Mouse (Mus musculus) limb, embryonic 13.5 days (tissue): ENCODE results near the gene Vmn2r100. TPM values are rescaled to one million over a fixed set of nuclear protein-coding genes. Genes with fewer than 3 reads are reported as not detected.

Experiments
- ATAC-seq: fragments of 200-750 bp; cut with Nextera tagmentation; 2 replicates; pipeline ENCODE4 v1.8.0; 2017; ENCODE audit warnings: low read depth, moderate number of reproducible peaks, moderate TSS enrichment; ENCODE audit not compliant: low FRiP score
- H3K27ac ChIP-seq: fragments of 300-500 bp; sonication (generic); 2 replicates; pipeline ENCODE4 v1.5.1; 2015; ENCODE audit warnings: inconsistent platforms, mild to moderate bottlenecking, moderate library complexity
- H3K27me3 ChIP-seq: fragments of 300-500 bp; sonication (generic); 2 replicates; pipeline ENCODE4 v1.6.1; 2015; ENCODE audit warnings: mild to moderate bottlenecking, inconsistent platforms
- H3K36me3 ChIP-seq: fragments of 300-500 bp; sonication (generic); 2 replicates; pipeline ENCODE4 v1.6.1; 2015; ENCODE audit warnings: inconsistent platforms, mild to moderate bottlenecking, moderate library complexity
- H3K4me1 ChIP-seq: fragments of 300-500 bp; sonication (generic); 2 replicates; pipeline ENCODE4 v1.6.1; 2015; ENCODE audit warnings: inconsistent platforms
- H3K4me2 ChIP-seq: fragments of 300-500 bp; sonication (generic); replicated peaks from 2 replicates; pipeline ENCODE4 v1.6.1; 2015; ENCODE audit warnings: inconsistent platforms, mild to moderate bottlenecking, moderate library complexity
- H3K4me3 ChIP-seq: fragments of 300-500 bp; sonication (generic); 2 replicates; pipeline ENCODE4 v1.5.1; 2015; ENCODE audit warnings: moderate library complexity, mild to moderate bottlenecking, inconsistent platforms
- H3K9ac ChIP-seq: fragments of 300-500 bp; sonication (generic); 2 replicates; pipeline ENCODE4 v1.6.1; 2015; ENCODE audit warnings: mild to moderate bottlenecking, inconsistent platforms
- H3K9me3 ChIP-seq: fragments of 300-500 bp; sonication (generic); 2 replicates; pipeline ENCODE4 v1.6.1; 2016; ENCODE audit warnings: inconsistent platforms
- polyA plus RNA-seq: library from polyadenylated mRNA; unstranded; fragments of >200 nt; fragmentation: Nextera tagmentation; extraction: Ambion mirVana; gene quantifications from 2 replicates; pipeline ENCODE4 v1.2.1, GENCODE M21; 2015

Gene Vmn2r100
- not detected in 2 replicates for polyA plus RNA-seq

DNA sequence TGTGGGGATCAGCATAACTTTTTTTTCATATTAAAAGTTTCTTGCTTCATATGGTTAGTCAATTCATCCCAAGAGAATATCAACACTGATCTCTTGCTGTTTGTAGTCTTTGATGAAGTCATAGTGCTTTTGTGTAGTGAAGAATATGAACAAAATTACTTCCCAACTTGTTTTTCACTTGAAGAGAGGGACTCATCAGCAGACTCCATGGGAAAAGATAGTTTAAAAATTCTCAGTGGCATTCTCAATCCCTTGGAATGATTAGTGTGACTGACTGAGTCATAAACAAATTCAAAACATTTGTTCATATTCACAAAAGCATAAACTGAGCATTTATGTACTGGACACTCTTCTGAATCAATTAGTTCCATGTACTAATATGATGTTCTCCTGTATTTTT is at the start of gene Vmn2r100:
Gene Vmn2r100, plus strand, starts transcription at position 301 of the 400 bp plus-strand sequence.
- H3K27me3 ChIP-seq = no peaks in the 10 kb centered on the region
- no peaks in the 10 kb centered on the region for H3K4me1 ChIP-seq
- H3K4me3 ChIP-seq = no peak within 1 kb of the TSS
- no peak for ATAC-seq
- H3K9me3 ChIP-seq = no peaks in the 10 kb centered on the region
- H3K27ac ChIP-seq = no peak within 1 kb of the TSS
- no peak within 1 kb of the TSS for H3K4me2 ChIP-seq
- H3K36me3 ChIP-seq = no peaks in the 10 kb centered on the region
- no peak within 1 kb of the TSS for H3K9ac ChIP-seq

- H3K4me1 ChIP-seq = no peaks in the 10 kb centered on the region
- H3K9ac ChIP-seq = no peak overlapping the region
- peaks cover 20% of the 10 kb centered on the region for H3K9me3 ChIP-seq
- no peak overlapping the region for H3K4me2 ChIP-seq
- H3K36me3 ChIP-seq = no peaks in the 10 kb centered on the region
- no peak overlapping the region for H3K4me3 ChIP-seq
- no peak for ATAC-seq
- no peaks in the 10 kb centered on the region for H3K27me3 ChIP-seq
- no peak overlapping the region for H3K27ac ChIP-seq
Observed at GRCm38 (mm10) chr17:19482866-19483265, 21.7 kb upstream of the Vmn2r100 start.

- Histone ChIP-seq H3K27me3 (no peaks in the 10 kb centered on the region), H3K4me1 (no peaks in the 10 kb centered on the region), H3K9me3 (peaks cover 4% of the 10 kb centered on the region; the same call in 1 of the 2 replicates), H3K9ac (no peak within 1 kb of the TSS), H3K27ac (no peak within 1 kb of the TSS), H3K4me3 (no peak within 1 kb of the TSS), H3K36me3 (no peaks in the 10 kb centered on the region), H3K4me2 (no peak within 1 kb of the TSS)
- ATAC-seq = no peak
Observed at GRCm38 (mm10) chr17:19576927-19577326, 72.4 kb downstream of the Vmn2r100 start, which contains the start of gene Vmn2r101. Gene Vmn2r101 (plus strand): TSS chr17:19577227.

Other genes starting within 250 kb of the Vmn2r100 start
- gene Vmn2r99, start 142.8 kb upstream of the Vmn2r100 start, polyA plus RNA-seq = not detected in 2 replicates
- gene Vmn2r101, start 72.5 kb downstream of the Vmn2r100 start, polyA plus RNA-seq = not detected in 2 replicates
- gene Vmn2r102, start 155.6 kb downstream of the Vmn2r100 start, polyA plus RNA-seq = not detected in 2 replicates